Comparison of ENCODE assay signal across 21 mouse cellular contexts in genomic region chr9:101207984-101208383, GRCm38 (mm10). TPM values are rescaled to one million over a fixed set of nuclear protein-coding genes. Genes with fewer than 3 reads are reported as not detected.
A peak's percentile ranks its signal among the peaks of the same experiment; 100 is the strongest.
DNase-seq lines count a peak whose midpoint lies in the region; ATAC-seq and TF ChIP-seq lines count a peak whose summit lies in the region.
"Had no signal": no experiment of that assay in that cellular context is flagged by ENCODE, and none has a peak within 500 bp of the region (broad histone marks: within the 10 kb centered on the region; RNA-seq: fewer than 3 reads in every experiment).

No protein-coding gene starts in this region.

- ATAC-seq in intestine, embryonic 16.5 days = peak; percentile 28; the same call in 1 of the 2 replicates
- no peak for ATAC-seq in intestine, postnatal 0 days
- ATAC-seq in stomach, embryonic 14.5 days (ENCODE audit: insufficient number of reproducible peaks, insufficient read depth, low FRiP score, low read depth) = peak; percentile 37; the same call in 1 of the 2 replicates
- no peak for ATAC-seq in stomach, postnatal 0 days (ENCODE audit: low FRiP score, low TSS enrichment)
- peak; percentile 51 for ATAC-seq in liver, embryonic 14.5 days (ENCODE audit: insufficient read depth)
- ATAC-seq in midbrain, embryonic 13.5 days = no peak

- no peaks in the 10 kb centered on the region for H3K9me3 ChIP-seq in intestine, embryonic 16.5 days (ENCODE audit: control insufficient read depth, low read length)
- H3K9me3 ChIP-seq in intestine, postnatal 0 days (ENCODE audit: control insufficient read depth) = no peaks in the 10 kb centered on the region
- H3K9me3 ChIP-seq in stomach, embryonic 14.5 days (ENCODE audit: control insufficient read depth, low read depth, low read length) = no peaks in the 10 kb centered on the region
- H3K9me3 ChIP-seq in stomach, postnatal 0 days (ENCODE audit: control insufficient read depth, low read length) = no peaks in the 10 kb centered on the region
- no peaks in the 10 kb centered on the region for H3K9me3 ChIP-seq in liver, embryonic 14.5 days (ENCODE audit: control insufficient read depth, low read length)
- no peaks in the 10 kb centered on the region for H3K9me3 ChIP-seq in midbrain, embryonic 13.5 days
- H3K9me3 ChIP-seq: heart, embryonic 12.5 days; limb, embryonic 10.5 days had no signal

- H3K27ac ChIP-seq in intestine, embryonic 16.5 days (ENCODE audit: low read length) = no peak overlapping the region
- no peak overlapping the region for H3K27ac ChIP-seq in intestine, postnatal 0 days (ENCODE audit: low read depth, low read length)
- H3K27ac ChIP-seq in stomach, embryonic 14.5 days (ENCODE audit: low read length) = no peak overlapping the region
- no peak overlapping the region for H3K27ac ChIP-seq in stomach, postnatal 0 days (replicated peaks)
- H3K27ac ChIP-seq in liver, embryonic 14.5 days = no peak overlapping the region
- no peak overlapping the region for H3K27ac ChIP-seq in midbrain, embryonic 13.5 days
- H3K27ac ChIP-seq: hindbrain, embryonic 14.5 days; left cerebral cortex, adult 2 months; limb, embryonic 10.5 days had no signal

- no peak overlapping the region for H3K4me3 ChIP-seq in intestine, embryonic 16.5 days (ENCODE audit: low read length)
- H3K4me3 ChIP-seq in intestine, postnatal 0 days (ENCODE audit: low read depth, low read length) = no peak overlapping the region
- no peak overlapping the region for H3K4me3 ChIP-seq in stomach, embryonic 14.5 days (ENCODE audit: low read depth, low read length)
- H3K4me3 ChIP-seq in stomach, postnatal 0 days (ENCODE audit: low read depth, low read length) = no peak overlapping the region
- H3K4me3 ChIP-seq in liver, embryonic 14.5 days (ENCODE audit: insufficient read depth in 1 of 2, low read depth in 2 of 2, low read length in 2 of 2) = no peak overlapping the region
- H3K4me3 ChIP-seq in midbrain, embryonic 13.5 days (replicated peaks) = no peak overlapping the region
- H3K4me3 ChIP-seq: heart, embryonic 12.5 days; left cerebral cortex, adult 2 months; limb, embryonic 10.5 days had no signal

- no peak overlapping the region for H3K4me2 ChIP-seq in intestine, embryonic 16.5 days (ENCODE audit: low read depth, low read length)
- no peak overlapping the region for H3K4me2 ChIP-seq in intestine, postnatal 0 days (replicated peaks; ENCODE audit: low read depth)
- H3K4me2 ChIP-seq in stomach, embryonic 14.5 days (replicated peaks; ENCODE audit: low read depth, low read length) = no peak overlapping the region
- no peak overlapping the region for H3K4me2 ChIP-seq in stomach, postnatal 0 days (replicated peaks; ENCODE audit: low read depth)
- H3K4me2 ChIP-seq in liver, embryonic 14.5 days (ENCODE audit: low read depth) = peak overlapping the region; percentile 13
- H3K4me2 ChIP-seq in midbrain, embryonic 13.5 days (replicated peaks) = no peak overlapping the region
- H3K4me2 ChIP-seq: heart, embryonic 12.5 days; hindbrain, embryonic 14.5 days had no signal

- no peaks in the 10 kb centered on the region for H3K36me3 ChIP-seq in intestine, embryonic 16.5 days (ENCODE audit: control insufficient read depth, insufficient read depth, low read length)
- H3K36me3 ChIP-seq in intestine, postnatal 0 days (ENCODE audit: control insufficient read depth, insufficient read depth) = no peaks in the 10 kb centered on the region
- 0 out of 2 replicates have a peak, but pooled peaks cover 4% of the 10 kb centered on the region for H3K36me3 ChIP-seq in stomach, embryonic 14.5 days (ENCODE audit: control insufficient read depth, insufficient read depth, low read length)
- no peaks in the 10 kb centered on the region; the same call in 1 of the 2 replicates for H3K36me3 ChIP-seq in stomach, postnatal 0 days (ENCODE audit: control insufficient read depth, insufficient read depth, low read length)
- H3K36me3 ChIP-seq in liver, embryonic 14.5 days (replicated peaks; ENCODE audit: control insufficient read depth, insufficient read depth, low read depth) = no peaks in the 10 kb centered on the region
- no peaks in the 10 kb centered on the region for H3K36me3 ChIP-seq in midbrain, embryonic 13.5 days

- TF ChIP-seq CTCF in intestine, postnatal 0 days (IDR thresholded peaks at IDR 0.05; ENCODE audit: low read depth) = no peak
- no peak for TF ChIP-seq CTCF in stomach, postnatal 0 days (IDR thresholded peaks at IDR 0.05; ENCODE audit: low read depth)
- TF ChIP-seq CTCF in liver, embryonic 14.5 days (IDR thresholded peaks at IDR 0.05; ENCODE audit: low read depth) = no peak

- no peak for TF ChIP-seq EP300 in stomach, postnatal 0 days (optimal IDR thresholded peaks at IDR 0.05)
- no peak for TF ChIP-seq EP300 in liver, embryonic 14.5 days (IDR thresholded peaks at IDR 0.05; ENCODE audit: low read depth)

- H3K9ac ChIP-seq in intestine, embryonic 16.5 days (ENCODE audit: low read depth, low read length) = no peak overlapping the region
- no peak overlapping the region for H3K9ac ChIP-seq in intestine, postnatal 0 days (ENCODE audit: low read depth, low read length)
- H3K9ac ChIP-seq in stomach, embryonic 14.5 days (replicated peaks; ENCODE audit: low read depth, low read length) = no peak overlapping the region
- H3K9ac ChIP-seq in stomach, postnatal 0 days (ENCODE audit: low read length) = no peak overlapping the region
- no peak overlapping the region for H3K9ac ChIP-seq in liver, embryonic 14.5 days (replicated peaks)
- H3K9ac ChIP-seq in midbrain, embryonic 13.5 days (replicated peaks) = no peak overlapping the region
- H3K9ac ChIP-seq: heart, embryonic 12.5 days; hindbrain, embryonic 14.5 days had no signal

- no peaks in the 10 kb centered on the region for H3K27me3 ChIP-seq in intestine, embryonic 16.5 days (replicated peaks; ENCODE audit: control insufficient read depth, insufficient read depth, low read length)
- H3K27me3 ChIP-seq in intestine, postnatal 0 days (replicated peaks; ENCODE audit: control insufficient read depth, insufficient read depth, low read length) = no peaks in the 10 kb centered on the region
- H3K27me3 ChIP-seq in stomach, embryonic 14.5 days (ENCODE audit: control insufficient read depth, insufficient read depth, low read length) = no peaks in the 10 kb centered on the region
- no peaks in the 10 kb centered on the region for H3K27me3 ChIP-seq in stomach, postnatal 0 days (ENCODE audit: control insufficient read depth, insufficient read depth, low read length)
- H3K27me3 ChIP-seq in liver, embryonic 14.5 days (ENCODE audit: control insufficient read depth, insufficient read depth, low read length) = no peaks in the 10 kb centered on the region
- H3K27me3 ChIP-seq in midbrain, embryonic 13.5 days = no peaks in the 10 kb centered on the region
- H3K27me3 ChIP-seq: CH12.LX; heart, embryonic 12.5 days had no signal

- no peak for DNase-seq in stomach, postnatal 0 days (ENCODE audit: low spot score)
- peak in 2 of 3 experiments; percentile 4 to 6 for DNase-seq in liver, embryonic 14.5 days (ENCODE audit: low read depth in 3 of 3, low spot score in 3 of 3)
- DNase-seq in retina, postnatal 1 day = no peak
- no peak for DNase-seq in embryo, embryonic 11 days
- DNase-seq: adrenal gland, postnatal 36 days; cerebellum, adult 11-12 months; cerebellum, postnatal 25 days; heart, adult 11 months; heart, postnatal 14 days; lung, adult 2 months; lung, postnatal 4 days; thymus, postnatal 36 days had no signal

- H3K4me1 ChIP-seq in intestine, embryonic 16.5 days (ENCODE audit: control insufficient read depth, insufficient read depth, low read length) = no peaks in the 10 kb centered on the region
- H3K4me1 ChIP-seq in intestine, postnatal 0 days (replicated peaks; ENCODE audit: control insufficient read depth, insufficient read depth, low read length) = no peaks in the 10 kb centered on the region
- H3K4me1 ChIP-seq in stomach, embryonic 14.5 days (ENCODE audit: control insufficient read depth, insufficient read depth, low read length) = no peaks in the 10 kb centered on the region
- no peaks in the 10 kb centered on the region for H3K4me1 ChIP-seq in stomach, postnatal 0 days (replicated peaks; ENCODE audit: control insufficient read depth, insufficient read depth)
- H3K4me1 ChIP-seq in liver, embryonic 14.5 days (replicated peaks; ENCODE audit: control insufficient read depth in 2 of 2, insufficient read depth in 2 of 2, low read length in 1 of 2) = no peaks in the 10 kb centered on the region; a peak in 1 of 4 replicates
- H3K4me1 ChIP-seq in midbrain, embryonic 13.5 days (replicated peaks) = no peaks in the 10 kb centered on the region
- H3K4me1 ChIP-seq: limb, embryonic 10.5 days had no signal

- WGBS in intestine, embryonic 16.5 days = 59% methylated on average over 1 of the region's 1 CpGs
- WGBS in intestine, postnatal 0 days = 33% methylated on average over 1 of the region's 1 CpGs
- WGBS in stomach, embryonic 14.5 days = 63% methylated on average over 1 of the region's 1 CpGs
- WGBS in stomach, postnatal 0 days = 55% methylated on average over 1 of the region's 1 CpGs
- WGBS in liver, embryonic 14.5 days (ENCODE audit: insufficient replicate concordance) = 57% methylated on average over 1 of the region's 1 CpGs
- WGBS in midbrain, embryonic 13.5 days = 32% methylated on average over 1 of the region's 1 CpGs

RNA-seq across cellular contexts. Expression of gene Ppp2r3a, which starts 43.6 kb away (rescaled TPM):
- polyA plus RNA-seq in intestine, embryonic 16.5 days (2015; fragmentation: Nextera tagmentation; extraction: Ambion mirVana) = 7.4 and 8.1 TPM in 2 replicates
- polyA plus RNA-seq in intestine, postnatal 0 days (2015; fragmentation: Nextera tagmentation; extraction: Ambion mirVana) = 4.5 and 5.0 TPM in 2 replicates
- 20.2 and 21.4 TPM in 2 replicates for polyA plus RNA-seq in stomach, embryonic 14.5 days (2014; fragmentation: Nextera tagmentation; extraction: Ambion mirVana)
- 6.8 TPM in 2 replicates for polyA plus RNA-seq in stomach, postnatal 0 days (2015; fragmentation: Nextera tagmentation; extraction: Ambion mirVana)
- polyA plus RNA-seq in liver, embryonic 14.5 days (2012; rRNA removed) = 1.4 and 2.1 TPM in 2 replicates
- 2.1 and 2.2 TPM in 2 replicates for polyA plus RNA-seq in liver, embryonic 14.5 days (2014; fragmentation: Nextera tagmentation; extraction: Ambion mirVana)
- 25.5 and 25.9 TPM in 2 replicates for polyA plus RNA-seq in midbrain, embryonic 13.5 days (2015; fragmentation: Nextera tagmentation; extraction: Ambion mirVana)

Comparison
In these comparisons a context has a peak if more than half of its experiments do, and no peak if none do; other contexts are left out.
1. ATAC-seq: peak in intestine, embryonic 16.5 days (single experiment), stomach, embryonic 14.5 days (single experiment) and liver, embryonic 14.5 days (single experiment); none in intestine, postnatal 0 days (single experiment), stomach, postnatal 0 days (single experiment) and midbrain, embryonic 13.5 days (single experiment).
2. DNase-seq: peak in liver, embryonic 14.5 days (2 of 3); none in stomach, postnatal 0 days (single experiment), retina, postnatal 1 day (single experiment) and embryo, embryonic 11 days (single experiment).